Mouse (Mus musculus): ENCODE data around the gene Mif4gd.

DNA sequence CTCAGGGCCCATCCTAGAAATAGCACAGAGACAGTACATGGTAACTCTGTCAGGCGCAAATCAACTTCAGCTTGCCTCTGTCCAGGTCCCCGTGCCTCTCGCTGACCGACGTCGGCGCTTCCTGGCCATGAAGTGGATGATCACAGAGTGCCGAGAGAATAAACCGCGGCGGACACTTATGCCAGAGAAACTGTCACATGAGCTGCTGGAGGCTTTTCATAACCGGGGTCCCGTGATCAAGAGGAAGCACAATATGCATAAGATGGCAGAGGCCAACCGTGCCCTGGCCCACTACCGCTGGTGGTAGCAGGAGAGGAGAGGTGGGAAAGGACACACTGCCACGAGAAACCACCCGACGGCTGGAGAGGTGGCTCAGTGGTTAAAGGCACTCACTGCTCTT is 6.0 kb downstream of the Mif4gd start:
- TF ChIP-seq POLR2A (IDR thresholded peaks at IDR 0.05; ENCODE audit: borderline replicate concordance, low read depth, low read length): no peak
- TF ChIP-seq CTCF (IDR thresholded peaks at IDR 0.05; ENCODE audit: low read depth, low read length): no peak

All from bone marrow macrophage, adult 2 months (primary cell).